6 mouse cellular contexts compared by ENCODE assay signal in genomic region chr17:6279205-6279604, GRCm38 (mm10). TPM values are rescaled to one million over a fixed set of nuclear protein-coding genes. Genes with fewer than 3 reads are reported as not detected.
DNase-seq lines count a peak whose midpoint lies in the region; ATAC-seq and TF ChIP-seq lines count a peak whose summit lies in the region.
"Not testable (repeated sequence)": the region's sequence is repeated elsewhere in the genome, so short reads cannot be mapped to it uniquely, and the experiment has no call there.

No protein-coding gene starts in this region.

- H3K27me3 ChIP-seq in intestine, postnatal 0 days (replicated peaks; ENCODE audit: control insufficient read depth, insufficient read depth, low read length); stomach, embryonic 15.5 days (replicated peaks): not testable (repeated sequence)

- H3K9me3 ChIP-seq in intestine, postnatal 0 days (ENCODE audit: control insufficient read depth); stomach, embryonic 15.5 days: not testable (repeated sequence)

- WGBS in intestine, postnatal 0 days, result 29% methylated on average over 8 of the region's 8 CpGs
- 55% methylated on average over 8 of the region's 8 CpGs for WGBS in stomach, embryonic 15.5 days

- peak; percentile 53 for ATAC-seq in common myeloid progenitor, adult 5-6 weeks (replicated peaks; ENCODE audit: low read depth, poor library complexity, severe bottlenecking)
- ATAC-seq in granulocyte monocyte progenitor cell, adult 5-6 weeks (replicated peaks; ENCODE audit: poor library complexity, severe bottlenecking), result peak; percentile 60
- ATAC-seq in intestine, postnatal 0 days, result peak; percentile 71
- ATAC-seq in stomach, embryonic 15.5 days (ENCODE audit: insufficient read depth, low FRiP score, low read depth), result peak; percentile 83

- not testable (repeated sequence) for H3K4me1 ChIP-seq in intestine, postnatal 0 days (replicated peaks; ENCODE audit: control insufficient read depth, insufficient read depth, low read length); stomach, embryonic 15.5 days

- not testable (repeated sequence) for H3K27ac ChIP-seq in intestine, postnatal 0 days (ENCODE audit: low read depth, low read length); stomach, embryonic 15.5 days

- H3K4me2 ChIP-seq in intestine, postnatal 0 days (replicated peaks; ENCODE audit: low read depth); stomach, embryonic 15.5 days: not testable (repeated sequence)

- H3K4me3 ChIP-seq in intestine, postnatal 0 days (ENCODE audit: low read depth, low read length); stomach, embryonic 15.5 days (replicated peaks): not testable (repeated sequence)

- H3K9ac ChIP-seq in intestine, postnatal 0 days (ENCODE audit: low read depth, low read length); stomach, embryonic 15.5 days: not testable (repeated sequence)

- TF ChIP-seq CTCF in intestine, postnatal 0 days (IDR thresholded peaks at IDR 0.05; ENCODE audit: low read depth), result not testable (repeated sequence)

- H3K36me3 ChIP-seq in intestine, postnatal 0 days (ENCODE audit: control insufficient read depth, insufficient read depth); stomach, embryonic 15.5 days: not testable (repeated sequence)

- peak; percentile 44 to 68 for DNase-seq in lung, adult 18-20 months
- DNase-seq in lung, postnatal 10 days, result peak; percentile 51

RNA-seq across cellular contexts. Expression of gene Tmem181a, which starts 22.5 kb away (rescaled TPM):
- total RNA-seq in common myeloid progenitor, adult 5-6 weeks (2017), result 7.0 and 8.4 TPM in 2 replicates
- total RNA-seq in granulocyte monocyte progenitor cell, adult 5-6 weeks (2014; fragmentation: Nextera tagmentation), result 9.7 and 13.0 TPM in 2 replicates
- 7.4 and 8.2 TPM in 2 replicates for total RNA-seq in granulocyte monocyte progenitor cell, adult 5-6 weeks (2017)
- polyA plus RNA-seq in intestine, postnatal 0 days (2015; fragmentation: Nextera tagmentation; extraction: Ambion mirVana), result 26.4 and 26.8 TPM in 2 replicates
- 20.7 and 22.3 TPM in 2 replicates for polyA plus RNA-seq in stomach, embryonic 15.5 days (2015; fragmentation: Nextera tagmentation; extraction: Ambion mirVana)

RNA-seq across cellular contexts. Expression of gene Dynlt1a, which starts 38.1 kb away (rescaled TPM):
- total RNA-seq in common myeloid progenitor, adult 5-6 weeks (2017), result 13.9 and 14.0 TPM in 2 replicates
- total RNA-seq in granulocyte monocyte progenitor cell, adult 5-6 weeks (2014; fragmentation: Nextera tagmentation), result 6.5 and 7.7 TPM in 2 replicates
- total RNA-seq in granulocyte monocyte progenitor cell, adult 5-6 weeks (2017), result 6.9 and 7.0 TPM in 2 replicates
- polyA plus RNA-seq in intestine, postnatal 0 days (2015; fragmentation: Nextera tagmentation; extraction: Ambion mirVana), result 10.7 and 11.7 TPM in 2 replicates
- polyA plus RNA-seq in stomach, embryonic 15.5 days (2015; fragmentation: Nextera tagmentation; extraction: Ambion mirVana), result 13.6 and 16.0 TPM in 2 replicates
